Mouse (Mus musculus): ENCODE measurements around the gene Pkmyt1.

Pkmyt1 gene

DNA sequence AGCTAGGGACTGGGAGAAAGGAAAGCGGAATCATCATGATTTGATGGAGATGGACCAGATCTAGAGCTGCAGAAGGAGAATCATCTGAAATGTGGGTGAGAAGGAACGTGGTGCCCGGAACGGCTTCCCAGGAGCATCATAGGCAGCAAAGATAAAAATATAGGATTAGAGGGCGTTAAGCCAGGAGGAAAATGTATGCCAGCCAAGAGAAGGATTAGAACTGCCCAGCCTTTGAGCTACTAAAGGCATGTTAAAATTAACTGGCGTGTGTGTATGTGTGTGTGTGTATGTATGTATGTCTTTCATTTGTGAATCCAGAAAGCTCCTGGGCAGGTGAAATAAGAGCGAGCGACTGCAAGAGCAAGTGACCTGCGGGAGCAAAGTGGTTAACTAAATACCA lies 22.8 kb upstream of the Pkmyt1 start:
- CTCF ChIA-PET: interaction anchor here in 3 of 4 experiments (0.5 to 5.6 kb wide), 7 partner anchors 23 to 1576 kb away, joined by 3 to 47 read pairs (median 3); partner anchors contain the start of gene Pkmyt1 (in 1 of the 3)
- POLR2A ChIA-PET: interaction anchor here in 3 of 4 experiments (0.6 to 1.2 kb wide), 5 partner anchors 18 to 37 kb away, joined by 3 to 4 read pairs (median 3); no protein-coding TSS in a partner anchor

- ChIA-PET CTCF (interaction anchor here (0.6 to 5.6 kb wide), 10 partner anchors 21 to 74 kb away, joined by 3 to 47 read pairs (median 5); partner anchors contain the start of genes Bicdl2 (in 1 of the 4) and Cldn9 (in 1 of the 4)), POLR2A (interaction anchor here in 2 of 4 experiments (0.7 to 2.1 kb wide), 3 partner anchors 35 to 54 kb away, joined by 3 to 6 read pairs (median 4); no protein-coding TSS in a partner anchor)
Observed at GRCm38 (mm10) chr17:23704741-23705140, 21.4 kb upstream of the Pkmyt1 start.

- POLR2A ChIA-PET: interaction anchor here in 3 of 4 experiments (0.5 to 2.1 kb wide), 16 partner anchors 9 to 138 kb away, joined by 3 to 7 read pairs (median 4); partner anchors contain the start of gene 1520401A03Rik (in 1 of the 3)
Observed at GRCm38 (mm10) chr17:23705525-23706104, 20.5 kb upstream of the Pkmyt1 start.

GRCm38 (mm10) chr17:23706212-23706611 lies 19.9 kb upstream of the Pkmyt1 start:
- POLR2A ChIA-PET: interaction anchor here in 3 of 4 experiments (0.5 to 2.5 kb wide), 20 partner anchors 10 to 139 kb away, joined by 3 to 7 read pairs (median 3); partner anchors contain the start of gene 1520401A03Rik (in 1 of the 3)

More at GRCm38 (mm10) chr17:23705525-23706104, 20.5 kb upstream of the Pkmyt1 start:
- CTCF ChIA-PET: interaction anchor here (0.5 to 5.6 kb wide), 86 partner anchors 7 to 966 kb away, joined by 3 to 47 read pairs (median 5); partner anchors contain the start of genes Bicdl2 (in 3 of the 4), Cldn9 (in 3 of the 4), Mmp25 (in 3 of the 4) and 1520401A03Rik (in 2 of the 4)

GRCm38 (mm10) chr17:23717003-23717402 lies 9.1 kb upstream of the Pkmyt1 start:
- ChIA-PET POLR2A (interaction anchor here in 2 of 4 experiments (0.6 to 16.9 kb wide), 8 partner anchors 9 to 118 kb away, joined by 3 to 197 read pairs (median 4); partner anchors contain the start of genes Pkmyt1 (in 2 of the 2), Cldn9 (in 1 of the 2), Kremen2 (in 1 of the 2) and Paqr4 (in 1 of the 2)), CTCF (interaction anchor here (0.6 to 2.7 kb wide), 4 partner anchors 11 to 107 kb away, joined by 3 to 13 read pairs (median 5); no protein-coding TSS in a partner anchor)

More at GRCm38 (mm10) chr17:23706212-23706611, 19.9 kb upstream of the Pkmyt1 start:
- CTCF ChIA-PET: interaction anchor here (0.5 to 5.6 kb wide), 91 partner anchors 8 to 967 kb away, joined by 3 to 47 read pairs (median 5); partner anchors contain the start of genes Bicdl2 (in 3 of the 4), Cldn9 (in 3 of the 4), Mmp25 (in 3 of the 4) and 1520401A03Rik (in 2 of the 4)

DNA sequence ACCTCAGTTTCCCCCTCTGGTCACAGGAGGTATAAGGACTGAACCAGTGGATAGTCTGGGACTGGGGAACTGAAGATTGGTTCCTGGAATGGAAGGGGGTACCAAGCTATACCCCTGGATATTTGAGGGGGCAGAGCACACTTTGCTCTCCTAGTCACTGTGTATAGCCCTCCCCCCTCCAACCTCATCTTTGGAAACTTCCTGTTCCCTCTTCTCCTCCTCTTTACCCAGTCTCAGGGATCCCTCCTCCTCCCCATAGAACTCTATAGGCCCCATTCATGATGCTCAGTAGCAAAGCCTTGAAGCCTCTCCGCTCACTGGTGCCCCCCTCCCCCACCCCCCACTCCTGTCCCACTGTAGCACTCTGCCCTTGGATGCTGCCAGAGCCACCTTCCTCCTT lies 6.7 kb upstream of the Pkmyt1 start:
- ChIA-PET POLR2A (interaction anchor here in 1 of 4 experiments (0.6 to 16.9 kb wide), 2 partner anchors 22 to 45 kb away, joined by 3 to 197 read pairs; partner anchors contain the start of genes Kremen2 and Paqr4), CTCF (interaction anchor here in 3 of 4 experiments (0.9 to 4.3 kb wide), 7 partner anchors 13 to 159 kb away, joined by 3 to 24 read pairs (median 5); no protein-coding TSS in a partner anchor)

DNA sequence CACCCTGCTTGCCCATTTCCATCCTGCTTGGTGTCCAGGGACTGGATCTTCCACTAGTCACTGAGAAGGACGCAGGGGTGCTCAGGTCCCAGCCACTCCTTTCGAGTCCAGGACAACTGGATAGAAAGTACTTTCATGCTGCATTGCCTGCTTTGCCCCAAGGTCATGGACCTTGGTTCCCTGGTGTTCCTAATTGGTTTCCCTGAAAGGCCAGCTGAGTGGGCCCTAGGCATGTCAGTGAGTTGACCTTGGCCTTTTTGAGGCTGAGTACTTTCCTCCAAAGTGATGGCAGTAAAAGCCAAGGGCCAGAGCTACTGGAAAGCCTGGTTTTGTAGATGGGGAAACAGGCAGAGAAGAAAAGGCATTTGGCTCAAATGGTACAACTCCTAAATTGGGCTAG lies 4.2 kb upstream of the Pkmyt1 start:
- ChIA-PET CTCF (interaction anchor here (0.5 to 4.3 kb wide), 8 partner anchors 15 to 272 kb away, joined by 3 to 24 read pairs (median 4); partner anchors contain the start of genes Prss32 (in 1 of the 4) and Prss41 (in 1 of the 4)), POLR2A (interaction anchor here in 2 of 4 experiments (1.1 to 16.9 kb wide), 7 partner anchors 15 to 123 kb away, joined by 3 to 197 read pairs (median 4); partner anchors contain the start of genes Paqr4 (in 2 of the 2), Flywch1 (in 1 of the 2), Kremen2 (in 1 of the 2) and Zfp13 (in 1 of the 2))

DNA sequence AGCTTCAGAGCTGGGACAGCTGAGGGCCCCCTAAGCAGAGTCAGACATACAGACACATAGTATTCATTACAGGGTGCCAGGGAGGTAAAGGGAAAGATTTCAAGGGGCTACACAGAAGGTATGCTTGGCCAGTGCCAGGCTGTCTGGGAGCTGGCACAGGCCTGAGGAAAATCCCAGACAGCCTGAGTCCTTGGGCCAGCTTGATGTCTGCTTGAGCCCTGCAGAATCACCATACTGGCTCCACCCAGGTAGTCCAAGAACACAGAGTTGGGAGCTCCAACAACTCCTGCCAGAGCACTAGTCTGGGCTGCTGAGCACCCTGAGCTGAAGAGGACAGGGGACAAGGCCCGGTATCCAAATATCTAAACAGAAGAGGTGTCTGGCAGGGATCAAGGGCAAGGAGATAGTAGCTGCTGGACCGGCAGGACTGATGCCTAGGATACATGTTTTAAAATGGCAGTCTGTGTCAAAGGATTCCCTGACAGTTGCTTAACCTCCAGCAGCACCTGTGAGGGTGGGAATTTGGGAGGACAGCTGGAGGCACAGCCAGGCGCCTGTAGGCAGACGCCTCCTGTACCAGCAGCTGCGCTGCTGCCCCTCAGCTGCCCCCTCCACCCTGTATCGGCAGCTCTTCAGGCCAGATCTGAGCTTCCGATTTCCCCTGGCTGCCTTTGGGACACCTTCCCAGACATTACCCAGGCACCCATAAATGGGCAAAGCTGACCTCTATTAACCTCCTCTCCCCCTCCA lies 3.6 kb upstream of the Pkmyt1 start, which contains the start of gene 1520401A03Rik:
Gene 1520401A03Rik, minus strand, starts transcription at position 408 of the 750 bp plus-strand sequence.
- ChIA-PET POLR2A (interaction anchor here in 2 of 4 experiments (0.6 to 16.9 kb wide), 7 partner anchors 17 to 86 kb away, joined by 3 to 197 read pairs (median 4); partner anchors contain the start of genes Paqr4 (in 2 of the 2) and Kremen2 (in 1 of the 2)), CTCF (interaction anchor here (0.5 to 4.3 kb wide), 11 partner anchors 16 to 271 kb away, joined by 3 to 24 read pairs (median 4); partner anchors contain the start of genes Prss32 (in 1 of the 4) and Prss41 (in 1 of the 4))

DNA sequence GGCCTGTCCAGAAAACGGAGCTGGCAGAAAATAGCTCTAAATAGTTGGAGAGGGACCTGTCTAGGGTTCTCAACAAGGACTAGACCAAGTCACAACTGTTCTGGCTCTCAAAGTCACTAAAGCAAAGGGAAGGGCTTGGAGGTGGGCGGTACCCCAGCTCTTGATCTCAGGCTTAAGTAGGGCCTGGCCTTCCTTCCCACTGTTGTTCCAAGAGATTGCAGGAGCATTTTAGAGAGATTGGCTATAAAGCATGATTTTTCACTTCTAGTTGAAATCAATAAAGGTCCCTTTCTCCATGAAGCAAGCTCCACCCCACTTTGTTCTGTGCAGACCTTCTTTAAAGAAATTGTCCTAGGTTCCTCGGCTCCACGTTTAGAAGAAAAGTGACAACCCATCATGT lies 659 bp upstream of the Pkmyt1 start:
- CTCF ChIA-PET: interaction anchor here in 3 of 4 experiments (0.5 to 2.8 kb wide), 7 partner anchors 22 to 122 kb away, joined by 3 to 14 read pairs (median 4); partner anchors contain the start of genes Prss32 (in 2 of the 3) and Prss41 (in 2 of the 3)
- POLR2A ChIA-PET: interaction anchor here in 3 of 4 experiments (0.6 to 16.9 kb wide), 27 partner anchors 8 to 166 kb away, joined by 3 to 197 read pairs (median 4); partner anchors contain the start of genes Paqr4 (in 3 of the 3), Kremen2 (in 1 of the 3) and Tnfrsf12a (in 1 of the 3)

DNA sequence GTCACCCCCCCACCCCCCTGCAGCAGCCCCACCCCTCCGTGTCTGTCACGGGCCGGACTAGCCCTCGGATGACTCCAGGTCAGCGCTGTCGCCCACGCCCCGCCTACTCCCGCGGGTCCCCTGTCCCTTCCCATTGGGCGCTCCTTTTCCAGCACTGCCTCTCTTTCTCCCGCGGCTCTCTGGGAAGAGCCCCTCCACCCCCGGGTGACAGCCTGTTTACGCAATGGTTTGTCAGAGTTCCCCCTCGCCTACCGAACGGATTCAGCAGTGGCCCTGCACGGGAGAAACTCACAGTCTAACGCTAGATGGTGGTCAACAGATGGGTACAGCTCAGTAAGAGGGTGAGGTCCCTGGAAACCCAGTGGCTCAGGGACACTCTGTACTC lies 614 bp downstream of the Pkmyt1 start:
- POLR2A ChIA-PET: interaction anchor here in 3 of 4 experiments (0.8 to 16.9 kb wide), 29 partner anchors 10 to 186 kb away, joined by 3 to 197 read pairs (median 4); partner anchors contain the start of genes Paqr4 (in 2 of the 3), Flywch2 (in 1 of the 3), Kremen2 (in 1 of the 3) and Prss32 (in 1 of the 3)
- CTCF ChIA-PET: interaction anchor here in 3 of 4 experiments (0.5 to 2.8 kb wide), 10 partner anchors 12 to 123 kb away, joined by 3 to 14 read pairs (median 4); partner anchors contain the start of genes Prss32 (in 3 of the 3) and Prss41 (in 3 of the 3)

DNA sequence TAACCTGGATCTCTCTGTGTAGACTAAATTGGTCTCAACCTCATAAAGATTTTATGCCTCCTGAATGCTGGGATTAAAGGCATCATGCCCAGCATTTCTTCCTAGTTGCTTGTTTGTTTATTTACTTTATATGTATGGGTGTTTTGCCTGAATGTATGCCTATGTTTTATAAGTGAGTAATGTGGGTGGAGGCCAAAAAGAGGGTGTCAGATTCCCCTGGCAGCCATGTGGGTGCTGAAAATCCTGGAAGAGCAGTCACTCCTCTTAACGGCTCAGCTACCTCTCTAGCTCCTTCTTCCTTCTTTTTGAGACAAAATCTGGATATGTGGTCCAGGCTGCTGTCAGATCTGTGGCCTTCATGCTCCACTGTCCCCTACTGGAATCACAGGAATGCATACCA lies 4.3 kb downstream of the Pkmyt1 start:
- ChIA-PET CTCF (interaction anchor here in 1 of 4 experiments (1.4 kb wide), 1 partner anchor 18 kb away, joined by 4 read pairs; no protein-coding TSS in a partner anchor), POLR2A (interaction anchor here in 3 of 4 experiments (1.1 to 16.9 kb wide), 4 partner anchors 10 to 99 kb away, joined by 3 to 197 read pairs (median 43); partner anchors contain the start of genes Paqr4 (in 3 of the 3), Elob (in 1 of the 3) and Kremen2 (in 1 of the 3))

GRCm38 (mm10) chr17:23734341-23734740 lies 8.2 kb downstream of the Pkmyt1 start:
- CTCF ChIA-PET: interaction anchor here in 1 of 4 experiments (2.4 kb wide), 1 partner anchor 109 kb away, joined by 5 read pairs; the partner anchor contains the start of gene Prss32
- POLR2A ChIA-PET: interaction anchor here (0.5 to 15.7 kb wide), 11 partner anchors 9 to 507 kb away, joined by 3 to 197 read pairs (median 3); partner anchors contain the start of genes 1520401A03Rik (in 1 of the 4), Pkmyt1 (in 1 of the 4), Prss32 (in 1 of the 4) and Prss41 (in 1 of the 4)

DNA sequence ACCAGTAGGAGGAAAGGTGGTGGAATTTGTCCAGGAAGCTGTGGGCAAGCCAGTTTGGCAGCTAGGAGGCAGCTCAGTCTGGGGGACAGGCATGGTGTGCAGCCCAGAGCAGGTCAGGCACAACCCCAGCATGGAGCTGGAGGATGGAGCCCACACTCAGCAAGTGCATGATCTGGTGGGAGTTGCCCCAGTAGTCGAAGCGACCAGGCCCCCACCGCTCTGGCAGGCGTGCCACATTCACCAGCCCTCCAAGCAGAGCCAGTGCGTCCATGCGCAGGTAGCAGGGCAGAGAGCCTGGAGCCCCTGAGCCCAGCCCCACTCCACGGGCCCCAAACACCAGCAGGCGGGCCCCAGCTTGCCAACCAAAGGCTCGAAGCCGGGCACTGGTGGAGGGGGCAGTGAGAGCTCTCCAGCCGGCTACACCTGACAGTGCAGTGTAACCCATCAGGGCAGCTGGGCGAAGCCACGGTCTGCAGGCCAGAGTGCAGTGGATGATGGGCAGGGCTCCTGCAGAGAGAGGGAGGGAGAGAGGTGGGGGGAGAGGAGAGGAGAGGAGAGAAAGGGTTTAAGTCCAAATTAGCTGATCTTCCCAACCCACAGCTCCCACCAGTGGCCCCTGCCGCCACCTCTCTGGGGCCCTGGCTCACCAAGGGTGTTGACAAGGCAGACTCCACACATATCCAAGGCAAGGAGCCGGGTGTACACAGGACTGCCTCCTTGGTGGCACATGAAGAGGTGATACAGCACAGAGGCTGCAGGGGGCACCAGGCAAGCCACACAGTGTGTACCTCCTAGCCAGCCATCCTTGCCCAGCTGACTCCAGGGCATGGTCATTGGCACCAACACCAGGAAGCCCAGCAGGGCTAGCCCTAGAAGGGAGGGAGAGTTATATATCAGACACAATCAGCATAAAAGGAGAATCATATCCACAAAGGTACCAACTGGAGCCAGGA lies 11.6 kb downstream of the Pkmyt1 start:
- ChIA-PET CTCF (interaction anchor here (0.5 to 3.2 kb wide), 14 partner anchors 9 to 757 kb away, joined by 3 to 29 read pairs (median 4); partner anchors contain the start of gene Prss41 (in 1 of the 4)), POLR2A (interaction anchor here in 3 of 4 experiments (0.7 to 15.7 kb wide), 12 partner anchors 8 to 137 kb away, joined by 3 to 197 read pairs (median 4); partner anchors contain the start of genes 1520401A03Rik (in 2 of the 3), Pkmyt1 (in 2 of the 3), Prss32 (in 1 of the 3) and Prss41 (in 1 of the 3))

DNA sequence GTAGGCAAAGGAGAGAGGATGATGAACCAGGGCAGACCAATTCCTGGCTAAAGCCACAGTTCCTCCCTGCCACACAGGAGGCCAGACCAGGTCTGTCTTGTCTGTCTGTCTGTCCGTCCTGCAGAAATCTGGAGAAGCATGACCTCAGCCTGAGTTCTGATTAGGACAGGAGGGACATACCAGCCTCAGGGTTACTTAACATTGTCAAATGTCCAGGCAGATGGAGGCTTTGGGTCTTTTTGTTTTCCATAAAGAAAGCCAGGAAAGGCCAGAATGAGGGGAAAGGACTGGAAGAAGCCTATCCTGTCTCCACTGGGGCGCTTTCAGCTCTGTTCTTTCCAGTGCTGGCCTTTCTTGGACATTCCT lies 12.7 kb downstream of the Pkmyt1 start:
- POLR2A ChIA-PET: interaction anchor here in 3 of 4 experiments (0.5 to 15.7 kb wide), 15 partner anchors 7 to 248 kb away, joined by 3 to 197 read pairs (median 4); partner anchors contain the start of genes 1520401A03Rik (in 2 of the 3), Pkmyt1 (in 2 of the 3), Prss32 (in 2 of the 3) and Prss41 (in 2 of the 3)
- CTCF ChIA-PET: interaction anchor here in 3 of 4 experiments (0.6 to 3.2 kb wide), 16 partner anchors 9 to 756 kb away, joined by 3 to 29 read pairs (median 4); partner anchors contain the start of genes Prss32 (in 2 of the 3) and Prss41 (in 2 of the 3)

Measured in embryonic stem cell, embryonic (primary cell).